Mouse (Mus musculus) stomach, embryonic 15.5 days (tissue): ENCODE measurements at regions not wholly inside any gene's neighbourhood (a gene's known extent, or its start where the extent isn't known, plus 50 kb on each side); places are given as distances from the start of the nearest gene placed in this dataset.

Experiments
- ATAC-seq: fragments of 200-750 bp; cut with Nextera tagmentation; 2 replicates; pipeline ENCODE4 v1.8.0; 2017; ENCODE audit warnings: low read depth, moderate number of reproducible peaks, moderate TSS enrichment; ENCODE audit not compliant: insufficient read depth, low FRiP score
- H3K27ac ChIP-seq: fragments of 300-500 bp; sonication (generic); 2 replicates; pipeline ENCODE4 v1.5.1; 2015; ENCODE audit warnings: mild to moderate bottlenecking, inconsistent platforms
- H3K27me3 ChIP-seq: fragments of 300-500 bp; sonication (generic); replicated peaks from 2 replicates; pipeline ENCODE4 v1.6.1; 2015; ENCODE audit warnings: inconsistent platforms
- H3K36me3 ChIP-seq: fragments of 300-500 bp; sonication (generic); 2 replicates; pipeline ENCODE4 v1.6.1; 2015; ENCODE audit warnings: inconsistent platforms
- H3K4me1 ChIP-seq: fragments of 300-500 bp; sonication (generic); 2 replicates; pipeline ENCODE4 v1.6.1; 2015; ENCODE audit warnings: inconsistent platforms
- H3K4me2 ChIP-seq: fragments of 300-500 bp; sonication (generic); 2 replicates; pipeline ENCODE4 v1.6.1; 2015; ENCODE audit warnings: mild to moderate bottlenecking, inconsistent platforms
- H3K4me3 ChIP-seq: fragments of 300-500 bp; sonication (generic); replicated peaks from 2 replicates; pipeline ENCODE4 v1.5.1; 2015; ENCODE audit warnings: inconsistent platforms
- H3K9ac ChIP-seq: fragments of 300-500 bp; sonication (generic); 2 replicates; pipeline ENCODE4 v1.6.1; 2015; ENCODE audit warnings: inconsistent platforms
- H3K9me3 ChIP-seq: fragments of 300-500 bp; sonication (generic); 2 replicates; pipeline ENCODE4 v1.6.1; 2016; ENCODE audit warnings: inconsistent platforms
- WGBS: fragments of 180-500 bp; shearing (Covaris S2); methylation state at CpG from one replicate; pipeline ENCODE4 v1.1.7; 2015; 5-methylcytosine and 5-hydroxymethylcytosine counted together

DNA sequence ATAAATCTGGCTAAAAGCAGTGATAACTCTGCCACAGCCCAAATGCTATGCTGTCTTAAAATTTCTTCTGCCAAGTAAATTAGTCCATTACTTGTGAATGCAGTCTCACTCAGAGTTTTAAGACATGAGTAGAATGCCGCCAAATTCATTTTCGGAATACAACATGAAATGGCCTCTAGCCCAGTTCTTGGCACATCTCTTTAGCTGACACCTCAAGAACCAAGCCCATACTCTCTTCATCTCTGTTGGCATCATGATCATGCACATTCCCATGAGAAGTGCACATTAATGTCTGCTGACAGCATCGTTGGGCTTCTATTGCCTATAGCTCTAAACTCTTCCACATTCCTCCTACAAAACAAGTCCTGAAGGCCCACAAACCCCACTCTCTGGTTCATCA lies 336.2 kb downstream of the Mycn start:
- Histone ChIP-seq H3K4me3 (no peak overlapping the region), H3K4me2 (no peak overlapping the region), H3K9me3 (no peaks in the 10 kb centered on the region), H3K27ac (no peak overlapping the region), H3K36me3 (no peaks in the 10 kb centered on the region), H3K4me1 (no peaks in the 10 kb centered on the region), H3K27me3 (no peaks in the 10 kb centered on the region), H3K9ac (no peak overlapping the region)
- 95% methylated on average over 3 of the region's 3 CpGs for WGBS
- ATAC-seq = no peak

- Histone ChIP-seq H3K4me3 (no peak overlapping the region), H3K4me2 (no peak overlapping the region), H3K36me3 (no peaks in the 10 kb centered on the region), H3K27ac (no peak overlapping the region), H3K4me1 (no peaks in the 10 kb centered on the region), H3K27me3 (no peaks in the 10 kb centered on the region), H3K9ac (no peak overlapping the region), H3K9me3 (no peaks in the 10 kb centered on the region)
- no peak for ATAC-seq
- 11% methylated on average over 2 of the region's 2 CpGs for WGBS
Observed at GRCm38 (mm10) chr12:12601362-12601761, 339.4 kb downstream of the Fam49a start.

GRCm38 (mm10) chr12:12595399-12595798 lies 333.5 kb downstream of the Fam49a start:
- WGBS = 78% methylated on average over 3 of the region's 3 CpGs
- Histone ChIP-seq H3K27me3 (no peaks in the 10 kb centered on the region), H3K36me3 (no peaks in the 10 kb centered on the region), H3K27ac (no peak overlapping the region), H3K4me3 (no peak overlapping the region), H3K4me1 (no peaks in the 10 kb centered on the region), H3K9me3 (no peaks in the 10 kb centered on the region), H3K9ac (no peak overlapping the region), H3K4me2 (no peak overlapping the region)
- no peak for ATAC-seq

- Histone ChIP-seq H3K4me3 (no peak overlapping the region), H3K27me3 (no peaks in the 10 kb centered on the region), H3K4me1 (no peaks in the 10 kb centered on the region), H3K4me2 (no peak overlapping the region), H3K9ac (no peak overlapping the region), H3K27ac (no peak overlapping the region), H3K9me3 (no peaks in the 10 kb centered on the region), H3K36me3 (no peaks in the 10 kb centered on the region)
- 89% methylated on average over 3 of the region's 3 CpGs for WGBS
- no peak for ATAC-seq
Observed at GRCm38 (mm10) chr12:12594567-12594966, 332.6 kb downstream of the Fam49a start.

GRCm38 (mm10) chr12:12593343-12593742 lies 331.4 kb downstream of the Fam49a start:
- WGBS = 88% methylated on average over 2 of the region's 2 CpGs
- H3K27ac ChIP-seq = no peak overlapping the region
- ATAC-seq = no peak

DNA sequence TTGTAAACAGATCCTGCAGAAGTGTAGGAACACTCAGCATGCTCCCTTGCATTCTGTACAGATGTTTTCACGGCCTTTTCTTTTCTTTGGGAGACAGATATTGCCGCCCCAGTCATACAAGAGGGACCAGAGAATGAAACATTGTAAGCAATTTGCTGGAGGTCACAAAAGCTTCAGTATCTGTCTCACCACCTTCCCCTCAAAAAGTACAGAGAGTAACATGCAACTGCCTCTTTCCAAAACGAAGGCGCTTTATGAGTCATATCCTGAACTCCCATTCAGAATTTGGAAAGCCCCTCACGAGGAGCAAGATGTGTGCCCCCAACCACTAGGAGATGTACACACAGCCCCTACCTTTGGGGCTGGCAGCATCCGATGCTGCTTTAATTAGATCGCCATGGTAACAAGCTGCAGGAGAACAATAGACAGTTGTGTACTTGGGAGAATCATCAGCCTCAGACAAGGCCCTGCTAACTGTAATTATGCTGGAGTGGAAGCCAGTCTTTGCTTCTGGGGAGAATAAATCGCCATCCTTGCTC lies 328.9 kb downstream of the Fam49a start:
- H3K27ac ChIP-seq = no peak overlapping the region
- H3K4me1 ChIP-seq = no peaks in the 10 kb centered on the region
- no peak for ATAC-seq
- 77% methylated on average over 8 of the region's 8 CpGs for WGBS
- H3K27me3 ChIP-seq = no peaks in the 10 kb centered on the region
- H3K4me2 ChIP-seq = no peak overlapping the region
- H3K36me3 ChIP-seq = no peaks in the 10 kb centered on the region
- no peak overlapping the region for H3K9ac ChIP-seq
- H3K4me3 ChIP-seq = no peak overlapping the region
- no peaks in the 10 kb centered on the region for H3K9me3 ChIP-seq

More at GRCm38 (mm10) chr12:12593343-12593742, 331.4 kb downstream of the Fam49a start:
- Histone ChIP-seq H3K9ac (no peak overlapping the region), H3K27me3 (no peaks in the 10 kb centered on the region), H3K9me3 (no peaks in the 10 kb centered on the region), H3K4me1 (no peaks in the 10 kb centered on the region), H3K4me3 (no peak overlapping the region), H3K4me2 (no peak overlapping the region), H3K36me3 (no peaks in the 10 kb centered on the region)

GRCm38 (mm10) chr12:12588771-12589370 lies 326.9 kb downstream of the Fam49a start:
- ATAC-seq = no peak
- Histone ChIP-seq H3K4me2 (no peak overlapping the region), H3K27me3 (no peaks in the 10 kb centered on the region), H3K36me3 (no peaks in the 10 kb centered on the region), H3K9me3 (no peaks in the 10 kb centered on the region), H3K4me3 (no peak overlapping the region), H3K9ac (no peak overlapping the region), H3K4me1 (no peaks in the 10 kb centered on the region), H3K27ac (no peak overlapping the region)
- WGBS = 72% methylated on average over 5 of the region's 5 CpGs

GRCm38 (mm10) chr12:12586436-12586835 lies 324.5 kb downstream of the Fam49a start:
- H3K36me3 ChIP-seq = no peaks in the 10 kb centered on the region
- H3K4me3 ChIP-seq = no peak overlapping the region
- H3K4me2 ChIP-seq = no peak overlapping the region
- no peaks in the 10 kb centered on the region for H3K27me3 ChIP-seq
- no peak for ATAC-seq
- 66% methylated on average over 6 of the region's 6 CpGs for WGBS
- H3K4me1 ChIP-seq = no peaks in the 10 kb centered on the region
- no peaks in the 10 kb centered on the region for H3K9me3 ChIP-seq
- no peak overlapping the region for H3K27ac ChIP-seq
- no peak overlapping the region for H3K9ac ChIP-seq

GRCm38 (mm10) chr12:12581271-12582186 lies 319.6 kb downstream of the Fam49a start:
- no peaks in the 10 kb centered on the region for H3K27me3 ChIP-seq
- peak; percentile 56 for ATAC-seq
- no peaks in the 10 kb centered on the region for H3K36me3 ChIP-seq
- H3K4me2 ChIP-seq = peak overlapping the region; percentile 15; the same call in 1 of the 2 replicates
- H3K4me3 ChIP-seq = no peak overlapping the region
- H3K9me3 ChIP-seq = no peaks in the 10 kb centered on the region
- H3K4me1 ChIP-seq = peaks cover 9% of the 10 kb centered on the region; the same call in 1 of the 2 replicates
- no peak overlapping the region for H3K27ac ChIP-seq
- WGBS = 22% methylated on average over 19 of the region's 19 CpGs
- H3K9ac ChIP-seq = no peak overlapping the region

DNA sequence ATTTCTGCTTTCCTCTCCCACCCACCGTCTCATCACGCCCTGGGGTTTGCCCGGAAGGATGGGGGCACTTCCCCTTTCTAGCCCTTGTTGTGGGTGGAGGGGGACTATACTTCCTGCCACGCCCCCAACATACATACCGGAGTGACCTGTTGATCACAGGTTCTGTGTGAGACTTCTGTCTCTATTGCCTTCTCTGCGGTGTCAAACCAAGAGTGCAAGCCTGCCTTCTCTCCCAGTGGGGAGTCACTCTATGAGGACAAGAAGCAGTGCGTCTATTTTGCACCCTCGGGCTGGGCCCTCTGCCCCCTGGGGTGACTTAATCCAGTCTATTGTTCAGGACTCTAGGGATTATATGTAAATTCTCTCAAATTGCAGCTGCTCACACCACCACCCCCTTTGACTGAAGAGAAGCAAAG lies 318.8 kb downstream of the Fam49a start:
- Histone ChIP-seq H3K9me3 (no peaks in the 10 kb centered on the region), H3K27me3 (no peaks in the 10 kb centered on the region), H3K4me1 (peaks cover 9% of the 10 kb centered on the region; the same call in 1 of the 2 replicates), H3K27ac (no peak overlapping the region), H3K4me3 (no peak overlapping the region), H3K4me2 (0 out of 2 replicates have a peak overlapping the region, but pooled peaks have one; percentile 2), H3K36me3 (no peaks in the 10 kb centered on the region), H3K9ac (no peak overlapping the region)
- 18% methylated on average over 8 of the region's 8 CpGs for WGBS
- ATAC-seq = peak; percentile 28; the same call in 1 of the 2 replicates

- Histone ChIP-seq H3K4me1 (peaks cover 9% of the 10 kb centered on the region; the same call in 1 of the 2 replicates), H3K27ac (no peak overlapping the region), H3K4me2 (no peak overlapping the region), H3K27me3 (no peaks in the 10 kb centered on the region), H3K9ac (no peak overlapping the region), H3K4me3 (no peak overlapping the region), H3K36me3 (no peaks in the 10 kb centered on the region), H3K9me3 (no peaks in the 10 kb centered on the region)
- 36% methylated on average over 7 of the region's 7 CpGs for WGBS
- no peak for ATAC-seq
Observed at GRCm38 (mm10) chr12:12578278-12578677, 316.3 kb downstream of the Fam49a start.
